36 mouse cellular contexts compared by ENCODE assay signal in genomic region chr11:106124784-106125183, GRCm38 (mm10). TPM values are rescaled to one million over a fixed set of nuclear protein-coding genes. Genes with fewer than 3 reads are reported as not detected.
"Had no signal": no experiment of that assay in that cellular context is flagged by ENCODE, and none has a peak within 500 bp of the region (broad histone marks: within the 10 kb centered on the region; RNA-seq: fewer than 3 reads in every experiment).

No protein-coding gene starts in this region.

- DNase-seq: gastrocnemius, adult 2 months; gastrocnemius, postnatal 10 days; gastrocnemius, postnatal 25 days; heart, adult 2 months; heart, postnatal 4 days; kidney, adult 18-20 months; kidney, adult 8-10 months; kidney, postnatal 10 days; kidney, postnatal 25 days; kidney, postnatal 4 days; layer of hippocampus, postnatal 36 days; left cerebral cortex, postnatal 4 days had no signal

- H3K4me3 ChIP-seq: gastrocnemius, adult 2 months; heart, adult 2 months; heart, embryonic 13.5 days; heart, embryonic 15.5 days; hindbrain, embryonic 10.5 days; hindbrain, embryonic 12.5 days; intestine, embryonic 15.5 days; layer of hippocampus, adult 2 months; limb, embryonic 13.5 days; limb, embryonic 15.5 days; liver, embryonic 12.5 days had no signal

- H3K27me3 ChIP-seq: heart, embryonic 13.5 days; heart, embryonic 15.5 days; hindbrain, embryonic 12.5 days; intestine, embryonic 15.5 days; limb, embryonic 13.5 days; limb, embryonic 15.5 days; liver, embryonic 12.5 days had no signal

- H3K4me1 ChIP-seq: hindbrain, embryonic 10.5 days; hindbrain, embryonic 12.5 days; intestine, embryonic 15.5 days; limb, embryonic 13.5 days; limb, embryonic 15.5 days had no signal

- H3K27ac ChIP-seq: gastrocnemius, adult 2 months; heart, adult 2 months; heart, embryonic 13.5 days; heart, embryonic 15.5 days; hindbrain, embryonic 10.5 days; hindbrain, embryonic 12.5 days; hindbrain, embryonic 14.5 days; intestine, embryonic 15.5 days; layer of hippocampus, adult 2 months; limb, embryonic 13.5 days; limb, embryonic 15.5 days; liver, embryonic 12.5 days; liver, embryonic 14.5 days had no signal

- H3K9ac ChIP-seq: heart, embryonic 13.5 days; heart, embryonic 15.5 days; hindbrain, embryonic 12.5 days; hindbrain, embryonic 14.5 days; intestine, embryonic 15.5 days; limb, embryonic 13.5 days; limb, embryonic 15.5 days; liver, embryonic 12.5 days; liver, embryonic 14.5 days had no signal

- H3K9me3 ChIP-seq: heart, embryonic 13.5 days; heart, embryonic 15.5 days; hindbrain, embryonic 10.5 days; hindbrain, embryonic 12.5 days; intestine, embryonic 15.5 days; limb, embryonic 13.5 days; limb, embryonic 15.5 days; liver, embryonic 12.5 days had no signal

- H3K4me2 ChIP-seq: heart, embryonic 11.5 days; heart, embryonic 13.5 days; heart, embryonic 15.5 days; hindbrain, embryonic 12.5 days; hindbrain, embryonic 14.5 days; intestine, embryonic 15.5 days; limb, embryonic 13.5 days; limb, embryonic 15.5 days; liver, embryonic 12.5 days had no signal

RNA-seq across cellular contexts. Expression of gene Gm10840, which starts 35.9 kb away (rescaled TPM):
- total RNA-seq: gastrocnemius, adult 2 months; gastrocnemius, postnatal 10 days; gastrocnemius, postnatal 25 days; gastrocnemius, postnatal 4 days; granulocyte monocyte progenitor cell, adult 5-6 weeks; heart, adult 2 months; heart, postnatal 25 days; heart, postnatal 4 days; layer of hippocampus, adult 2 months; layer of hippocampus, postnatal 10 days; left cerebral cortex, postnatal 25 days; left cerebral cortex, postnatal 4 days; liver, adult 2 months had no signal
- polyA plus RNA-seq: heart, adult 2 months; heart, embryonic 11.5 days; heart, embryonic 13.5 days; heart, embryonic 15.5 days; heart, postnatal 0 days; hindbrain, embryonic 14.5 days; hindbrain, embryonic 16.5 days; inflammation-experienced regulatory T-cells, adult 6 months; intestine, embryonic 15.5 days; intestine, postnatal 0 days; kidney, embryonic 14.5 days; kidney, embryonic 16.5 days; limb, embryonic 13.5 days; liver, adult 2 months; liver, embryonic 12.5 days; liver, embryonic 14.5 days had no signal
